Mouse (Mus musculus) testis, adult 2 months (tissue): ENCODE results near the gene Usp44.

Experiments used
- CTCF ChIP-seq: fragments of 200-500 bp; IDR thresholded peaks from 2 replicates; pipeline ENCODE4 v1.5.1; 2012; ENCODE audit warnings: low read depth, mild to moderate bottlenecking, inconsistent platforms, low read length, moderate library complexity; ENCODE audit not compliant: control insufficient read depth, insufficient read depth, insufficient replicate concordance
- POLR2A ChIP-seq: fragments of 200-500 bp; IDR thresholded peaks from 2 replicates; pipeline ENCODE4 v1.6.1; 2012; ENCODE audit warnings: low read depth, mild to moderate bottlenecking, inconsistent platforms, low read length, moderate library complexity; ENCODE audit not compliant: control insufficient read depth

GRCm38 (mm10) chr10:93907376-93907775 is 76.0 kb downstream of the Usp44 start:
- no peak for TF ChIP-seq POLR2A
- TF ChIP-seq CTCF: no peak
